Mouse (Mus musculus) lung, embryonic 15.5 days (tissue): ENCODE results near the gene Plod3. TPM values are rescaled to one million over a fixed set of nuclear protein-coding genes. Genes with fewer than 3 reads are reported as not detected.
"Not testable (repeated sequence)": the region's sequence is repeated elsewhere in the genome, so short reads cannot be mapped to it uniquely, and the experiment has no call there.

Experiments
- ATAC-seq: fragments of 200-750 bp; cut with Nextera tagmentation; 2 replicates; pipeline ENCODE4 v1.8.0; 2017; ENCODE audit warnings: moderate number of reproducible peaks, borderline replicate concordance; ENCODE audit not compliant: low FRiP score, low TSS enrichment; ENCODE audit errors: extremely low read depth
- H3K27ac ChIP-seq: fragments of 300-500 bp; sonication (generic); 2 replicates; pipeline ENCODE4 v1.5.1; 2015; ENCODE audit warnings: moderate library complexity, mild to moderate bottlenecking, inconsistent platforms
- H3K27me3 ChIP-seq: fragments of 300-500 bp; sonication (generic); 2 replicates; pipeline ENCODE4 v1.6.1; 2015; ENCODE audit warnings: inconsistent platforms
- H3K36me3 ChIP-seq: fragments of 300-500 bp; sonication (generic); 2 replicates; pipeline ENCODE4 v1.6.1; 2015; ENCODE audit warnings: inconsistent platforms
- H3K4me1 ChIP-seq: fragments of 300-500 bp; sonication (generic); 2 replicates; pipeline ENCODE4 v1.6.1; 2015; ENCODE audit warnings: inconsistent platforms
- H3K4me2 ChIP-seq: fragments of 300-500 bp; sonication (generic); 2 replicates; pipeline ENCODE4 v1.6.1; 2015; ENCODE audit warnings: inconsistent platforms, mild to moderate bottlenecking, moderate library complexity
- H3K4me3 ChIP-seq: fragments of 300-500 bp; sonication (generic); 2 replicates; pipeline ENCODE4 v1.5.1; 2015; ENCODE audit warnings: mild to moderate bottlenecking, inconsistent platforms
- H3K9ac ChIP-seq: fragments of 300-500 bp; sonication (generic); 2 replicates; pipeline ENCODE4 v1.6.1; 2015; ENCODE audit warnings: inconsistent platforms
- H3K9me3 ChIP-seq: fragments of 300-500 bp; sonication (generic); 2 replicates; pipeline ENCODE4 v1.6.1; 2016; ENCODE audit warnings: inconsistent platforms
- WGBS: fragments of 180-500 bp; shearing (Covaris S2); methylation state at CpG from one replicate; pipeline ENCODE4 v1.1.7; 2015; 5-methylcytosine and 5-hydroxymethylcytosine counted together
- polyA plus RNA-seq: library from polyadenylated mRNA; unstranded; fragments of >200 nt; fragmentation: Nextera tagmentation; extraction: Ambion mirVana; gene quantifications from 2 replicates; pipeline ENCODE4 v1.2.1, GENCODE M21; 2015

Plod3 gene
- 55.9 and 58.9 TPM in 2 replicates for polyA plus RNA-seq

GRCm38 (mm10) chr5:136986695-136987137 lies at the start of gene Plod3:
Gene Plod3 (plus strand): TSS chr5:136987019.
- H3K36me3 ChIP-seq, result peaks cover 34% of the 10 kb centered on the region

GRCm38 (mm10) chr5:136937621-136938020 lies 49.2 kb upstream of the Plod3 start:
- 83% methylated on average over 5 of the region's 5 CpGs for WGBS
- Histone ChIP-seq H3K9ac (no peak overlapping the region), H3K27ac (no peak overlapping the region), H3K9me3 (no peaks in the 10 kb centered on the region), H3K36me3 (no peaks in the 10 kb centered on the region), H3K27me3 (no peaks in the 10 kb centered on the region), H3K4me2 (no peak overlapping the region), H3K4me3 (no peak overlapping the region), H3K4me1 (no peaks in the 10 kb centered on the region)
- no peak for ATAC-seq

More at GRCm38 (mm10) chr5:136986695-136987137, at the start of gene Plod3:
- Histone ChIP-seq H3K4me2 (peak within 1 kb of the TSS; percentile 87), H3K9me3 (no peaks in the 10 kb centered on the region), H3K27ac (peak within 1 kb of the TSS; percentile 94), H3K4me1 (peaks cover 15% of the 10 kb centered on the region), H3K27me3 (no peaks in the 10 kb centered on the region), H3K4me3 (peak within 1 kb of the TSS; percentile 77), H3K9ac (peak within 1 kb of the TSS; percentile 87)
- under 1% methylated on average over 26 of the region's 26 CpGs for WGBS
- peak; percentile 89 for ATAC-seq

GRCm38 (mm10) chr5:136939284-136939683 lies 47.5 kb upstream of the Plod3 start:
- H3K4me1 ChIP-seq, result no peaks in the 10 kb centered on the region
- no peak overlapping the region for H3K27ac ChIP-seq
- H3K4me2 ChIP-seq, result no peak overlapping the region
- no peak overlapping the region for H3K9ac ChIP-seq
- no peaks in the 10 kb centered on the region for H3K9me3 ChIP-seq
- H3K36me3 ChIP-seq, result no peaks in the 10 kb centered on the region
- ATAC-seq, result no peak
- no peaks in the 10 kb centered on the region for H3K27me3 ChIP-seq
- no peak overlapping the region for H3K4me3 ChIP-seq
- 66% methylated on average over 7 of the region's 7 CpGs for WGBS

GRCm38 (mm10) chr5:136940029-136940428 lies 46.8 kb upstream of the Plod3 start:
- WGBS, result 74% methylated on average over 6 of the region's 6 CpGs
- not testable (repeated sequence) for ATAC-seq, H3K9me3 ChIP-seq, H3K9ac ChIP-seq, H3K36me3 ChIP-seq, H3K4me3 ChIP-seq, H3K4me1 ChIP-seq, H3K27ac ChIP-seq, H3K4me2 ChIP-seq, H3K27me3 ChIP-seq

- H3K9me3 ChIP-seq, result no peaks in the 10 kb centered on the region
- 81% methylated on average over 12 of the region's 12 CpGs for WGBS
- H3K4me1 ChIP-seq, result no peaks in the 10 kb centered on the region
- ATAC-seq, result no peak
- H3K27me3 ChIP-seq, result no peaks in the 10 kb centered on the region
- no peaks in the 10 kb centered on the region for H3K36me3 ChIP-seq
- no peak overlapping the region for H3K27ac ChIP-seq
- H3K4me2 ChIP-seq, result no peak overlapping the region
- H3K4me3 ChIP-seq, result no peak overlapping the region
- H3K9ac ChIP-seq, result no peak overlapping the region
Measured at GRCm38 (mm10) chr5:136940845-136941560, 45.8 kb upstream of the Plod3 start.

- no peaks in the 10 kb centered on the region for H3K36me3 ChIP-seq
- no peak overlapping the region for H3K4me2 ChIP-seq
- H3K9ac ChIP-seq, result no peak overlapping the region
- H3K4me1 ChIP-seq, result no peaks in the 10 kb centered on the region
- H3K4me3 ChIP-seq, result no peak overlapping the region
- H3K27me3 ChIP-seq, result no peaks in the 10 kb centered on the region
- H3K9me3 ChIP-seq, result no peaks in the 10 kb centered on the region
- no peak for ATAC-seq
- WGBS, result 51% methylated on average over 3 of the region's 3 CpGs
- peak overlapping the region; percentile 64 for H3K27ac ChIP-seq
Measured at GRCm38 (mm10) chr5:136942781-136943180, 44.0 kb upstream of the Plod3 start.

GRCm38 (mm10) chr5:136943382-136943781 lies 43.4 kb upstream of the Plod3 start:
- WGBS, result 44% methylated on average over 2 of the region's 2 CpGs

GRCm38 (mm10) chr5:136945084-136945483 lies 41.7 kb upstream of the Plod3 start:
- H3K9me3 ChIP-seq, result no peaks in the 10 kb centered on the region
- no peak for ATAC-seq
- H3K9ac ChIP-seq, result no peak overlapping the region
- no peak overlapping the region for H3K4me2 ChIP-seq
- no peaks in the 10 kb centered on the region for H3K36me3 ChIP-seq
- no peaks in the 10 kb centered on the region for H3K27me3 ChIP-seq
- no peak overlapping the region for H3K4me3 ChIP-seq
- no peaks in the 10 kb centered on the region for H3K4me1 ChIP-seq
- 75% methylated on average over 12 of the region's 12 CpGs for WGBS
- no peak overlapping the region for H3K27ac ChIP-seq

More at GRCm38 (mm10) chr5:136943382-136943781, 43.4 kb upstream of the Plod3 start:
- H3K9ac ChIP-seq, result no peak overlapping the region
- H3K27ac ChIP-seq, result peak overlapping the region; percentile 5; the same call in 1 of the 2 replicates
- H3K9me3 ChIP-seq, result no peaks in the 10 kb centered on the region
- ATAC-seq, result no peak
- H3K4me2 ChIP-seq, result no peak overlapping the region
- H3K4me3 ChIP-seq, result no peak overlapping the region
- H3K4me1 ChIP-seq, result no peaks in the 10 kb centered on the region
- H3K36me3 ChIP-seq, result no peaks in the 10 kb centered on the region
- H3K27me3 ChIP-seq, result no peaks in the 10 kb centered on the region

GRCm38 (mm10) chr5:136947874-136948273 lies 38.9 kb upstream of the Plod3 start:
- H3K27me3 ChIP-seq, result no peaks in the 10 kb centered on the region
- no peak for ATAC-seq
- peaks cover 5% of the 10 kb centered on the region; the same call in 1 of the 2 replicates for H3K4me1 ChIP-seq
- H3K4me3 ChIP-seq, result no peak overlapping the region
- H3K9me3 ChIP-seq, result no peaks in the 10 kb centered on the region
- H3K9ac ChIP-seq, result no peak overlapping the region
- H3K4me2 ChIP-seq, result no peak overlapping the region
- no peaks in the 10 kb centered on the region for H3K36me3 ChIP-seq
- no peak overlapping the region for H3K27ac ChIP-seq

GRCm38 (mm10) chr5:136949551-136950336 lies 37.1 kb upstream of the Plod3 start:
- not testable (repeated sequence) for H3K9me3 ChIP-seq, H3K27me3 ChIP-seq, ATAC-seq, H3K4me3 ChIP-seq, H3K27ac ChIP-seq, H3K36me3 ChIP-seq, H3K4me2 ChIP-seq, H3K9ac ChIP-seq
- 74% methylated on average over 14 of the region's 14 CpGs for WGBS
- peaks cover 16% of the 10 kb centered on the region for H3K4me1 ChIP-seq

GRCm38 (mm10) chr5:136950521-136950920 lies 36.3 kb upstream of the Plod3 start:
- Histone ChIP-seq H3K9me3 (no peaks in the 10 kb centered on the region), H3K9ac (no peak overlapping the region), H3K27ac (no peak overlapping the region), H3K4me2 (no peak overlapping the region), H3K4me3 (no peak overlapping the region), H3K27me3 (no peaks in the 10 kb centered on the region), H3K36me3 (no peaks in the 10 kb centered on the region), H3K4me1 (peaks cover 16% of the 10 kb centered on the region)
- ATAC-seq, result no peak
- 85% methylated on average over 6 of the region's 6 CpGs for WGBS

GRCm38 (mm10) chr5:136952153-136952552 lies 34.7 kb upstream of the Plod3 start:
- Histone ChIP-seq H3K4me1 (peaks cover 21% of the 10 kb centered on the region), H3K4me2 (no peak overlapping the region; the same call in 1 of the 2 replicates), H3K36me3 (no peaks in the 10 kb centered on the region), H3K4me3 (no peak overlapping the region), H3K9me3 (no peaks in the 10 kb centered on the region), H3K27ac (no peak overlapping the region), H3K27me3 (no peaks in the 10 kb centered on the region), H3K9ac (no peak overlapping the region)
- 70% methylated on average over 4 of the region's 4 CpGs for WGBS
- no peak for ATAC-seq
